Mouse (Mus musculus): ENCODE measurements around the gene Tbx19. TPM values are rescaled to one million over a fixed set of nuclear protein-coding genes. Genes with fewer than 3 reads are reported as not detected.

The Tbx19 gene
- polyA plus RNA-seq, 1 experiment = not detected

- TF ChIP-seq CTCF (IDR thresholded peaks at IDR 0.05; ENCODE audit: borderline replicate concordance, insufficient read depth, low read length) (no peak), POLR2A (IDR thresholded peaks at IDR 0.05; ENCODE audit: low read depth, low read length) (no peak)
- no peaks in the 10 kb centered on the region for H3K4me1 ChIP-seq (ENCODE audit: control insufficient read depth, insufficient read depth, low read length)
- no peak overlapping the region for H3K4me3 ChIP-seq (ENCODE audit: insufficient read depth, low read length)
- no peak overlapping the region for H3K27ac ChIP-seq (ENCODE audit: insufficient read depth, low read length)
Observed at GRCm38 (mm10) chr1:165121096-165121495, 39.5 kb downstream of the Tbx19 start.

DNA sequence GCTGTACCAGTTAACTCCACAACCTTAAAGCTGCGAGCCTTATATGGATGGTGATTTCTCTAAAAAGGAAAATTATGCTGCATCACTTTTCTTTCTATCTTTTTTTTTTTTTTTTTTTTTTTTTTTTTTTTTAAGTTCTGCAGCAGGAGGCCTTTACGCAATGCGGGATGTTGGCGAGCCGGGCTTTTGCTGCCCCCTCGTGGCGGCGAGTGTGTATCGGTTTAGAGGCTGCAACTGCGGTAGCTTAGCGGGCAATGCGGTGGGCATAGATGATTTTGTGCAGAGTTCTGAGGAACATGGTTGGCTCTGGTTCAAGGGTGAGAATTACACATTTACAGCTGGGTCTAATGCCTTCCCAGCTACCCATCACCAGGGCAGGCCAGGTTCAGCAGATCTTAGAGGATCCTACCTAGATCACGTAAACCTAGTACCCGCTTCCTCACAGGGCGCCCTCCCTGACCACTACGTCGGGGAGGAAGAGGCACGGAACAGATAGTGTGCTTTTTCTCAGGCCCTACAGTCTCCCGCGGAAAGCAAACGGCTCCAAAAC, 40.1 kb downstream of the Tbx19 start:
- no peak overlapping the region for H3K4me3 ChIP-seq (ENCODE audit: insufficient read depth, low read length)
- H3K27ac ChIP-seq (ENCODE audit: insufficient read depth, low read length) = no peak overlapping the region
- TF ChIP-seq POLR2A (IDR thresholded peaks at IDR 0.05; ENCODE audit: low read depth, low read length) = no peak
- peak; percentile 77 for TF ChIP-seq CTCF (IDR thresholded peaks at IDR 0.05; ENCODE audit: borderline replicate concordance, insufficient read depth, low read length)
- H3K4me1 ChIP-seq (ENCODE audit: control insufficient read depth, insufficient read depth, low read length) = no peaks in the 10 kb centered on the region

DNA sequence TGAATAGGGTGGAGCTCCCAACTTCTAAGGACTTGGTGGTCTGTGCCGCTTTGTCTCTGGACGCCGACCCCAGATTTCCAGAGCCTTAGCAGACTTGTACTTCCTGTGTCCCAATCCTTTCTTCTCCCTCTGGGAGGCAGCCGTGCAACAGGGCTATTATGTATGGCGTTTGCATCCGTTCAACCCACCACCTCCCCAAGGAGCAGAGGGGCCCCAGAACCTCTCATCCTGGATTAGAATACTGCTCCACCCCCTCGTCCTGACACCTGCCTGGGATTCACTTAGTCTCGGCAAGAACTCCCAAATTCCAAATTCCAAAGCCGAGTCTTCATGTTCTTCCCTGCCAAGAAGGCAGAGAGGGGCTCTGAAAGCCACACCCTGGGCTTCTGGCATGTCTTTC, 40.8 kb downstream of the Tbx19 start:
- Histone ChIP-seq H3K4me3 (ENCODE audit: insufficient read depth, low read length) (no peak overlapping the region), H3K27ac (ENCODE audit: insufficient read depth, low read length) (no peak overlapping the region), H3K4me1 (ENCODE audit: control insufficient read depth, insufficient read depth, low read length) (no peaks in the 10 kb centered on the region)
- TF ChIP-seq CTCF (IDR thresholded peaks at IDR 0.05; ENCODE audit: borderline replicate concordance, insufficient read depth, low read length) = no peak
- TF ChIP-seq POLR2A (IDR thresholded peaks at IDR 0.05; ENCODE audit: low read depth, low read length) = no peak

DNA sequence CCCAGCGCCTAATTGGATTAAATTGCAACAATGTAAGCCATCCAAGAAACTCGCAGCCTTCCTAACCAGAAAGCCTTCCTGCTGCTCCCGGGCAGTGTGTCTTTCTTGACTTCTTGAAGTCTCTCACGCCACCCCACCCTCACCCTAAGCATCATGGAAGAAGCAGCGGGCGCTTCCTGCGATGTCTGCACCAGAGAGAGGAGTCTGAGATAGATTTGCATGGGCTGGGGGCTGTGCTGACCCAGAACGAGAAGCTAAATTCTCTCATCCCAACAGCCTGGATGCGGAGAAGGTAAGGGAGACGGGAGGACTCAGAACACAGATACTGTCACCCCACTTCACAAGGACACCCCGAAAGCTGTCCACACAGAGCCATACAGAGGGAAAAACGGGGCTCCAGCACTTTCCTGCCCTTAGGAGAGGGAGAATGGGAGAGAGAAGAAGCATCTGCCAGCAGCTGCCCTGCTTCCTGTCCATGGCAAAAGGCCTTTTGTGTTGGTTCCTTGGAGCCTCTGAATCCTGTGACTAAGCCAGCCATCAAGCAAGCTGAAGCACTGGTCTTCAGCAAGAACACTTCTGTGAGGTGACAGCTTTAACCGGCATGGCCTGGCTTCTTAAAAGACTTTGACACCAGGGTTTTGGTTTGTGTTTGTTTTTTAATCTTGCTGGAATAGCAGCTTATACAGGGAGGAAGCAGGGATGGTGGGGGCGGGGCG, 41.4 kb downstream of the Tbx19 start:
- H3K4me1 ChIP-seq (ENCODE audit: control insufficient read depth, insufficient read depth, low read length) = no peaks in the 10 kb centered on the region
- H3K4me3 ChIP-seq (ENCODE audit: insufficient read depth, low read length) = no peak overlapping the region
- H3K27ac ChIP-seq (ENCODE audit: insufficient read depth, low read length) = no peak overlapping the region
- no peak for TF ChIP-seq CTCF (IDR thresholded peaks at IDR 0.05; ENCODE audit: borderline replicate concordance, insufficient read depth, low read length)
- TF ChIP-seq POLR2A (IDR thresholded peaks at IDR 0.05; ENCODE audit: low read depth, low read length) = no peak

GRCm38 (mm10) chr1:165114460-165115175, 46.0 kb downstream of the Tbx19 start:
- no peak overlapping the region for H3K4me3 ChIP-seq (ENCODE audit: insufficient read depth, low read length)
- H3K4me1 ChIP-seq (ENCODE audit: control insufficient read depth, insufficient read depth, low read length) = no peaks in the 10 kb centered on the region
- TF ChIP-seq POLR2A (IDR thresholded peaks at IDR 0.05; ENCODE audit: low read depth, low read length) (no peak), CTCF (IDR thresholded peaks at IDR 0.05; ENCODE audit: borderline replicate concordance, insufficient read depth, low read length) (no peak)
- no peak overlapping the region for H3K27ac ChIP-seq (ENCODE audit: insufficient read depth, low read length)

DNA sequence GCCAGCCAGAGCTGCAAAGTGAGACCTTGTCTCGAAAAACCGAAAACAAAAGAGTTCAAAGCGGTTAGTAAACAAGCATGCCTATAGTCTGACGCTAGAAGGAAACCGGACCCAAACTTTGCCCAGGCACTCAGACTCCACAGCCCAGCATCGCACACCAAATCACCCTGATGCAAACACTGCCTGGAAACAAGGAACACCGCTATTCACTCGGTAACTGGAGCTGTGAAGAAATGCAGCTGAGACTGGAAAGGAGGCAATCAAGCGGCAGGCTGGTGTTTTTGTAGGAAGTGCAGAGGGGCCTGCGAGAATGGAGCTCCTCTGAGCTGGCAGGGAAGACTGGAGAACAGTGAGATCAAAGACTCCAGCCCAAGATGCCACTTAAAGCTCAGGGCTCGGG, 46.9 kb downstream of the Tbx19 start:
- no peak overlapping the region for H3K27ac ChIP-seq (ENCODE audit: insufficient read depth, low read length)
- H3K4me3 ChIP-seq (ENCODE audit: insufficient read depth, low read length) = no peak overlapping the region
- TF ChIP-seq CTCF (IDR thresholded peaks at IDR 0.05; ENCODE audit: borderline replicate concordance, insufficient read depth, low read length) = no peak
- no peak for TF ChIP-seq POLR2A (IDR thresholded peaks at IDR 0.05; ENCODE audit: low read depth, low read length)

DNA sequence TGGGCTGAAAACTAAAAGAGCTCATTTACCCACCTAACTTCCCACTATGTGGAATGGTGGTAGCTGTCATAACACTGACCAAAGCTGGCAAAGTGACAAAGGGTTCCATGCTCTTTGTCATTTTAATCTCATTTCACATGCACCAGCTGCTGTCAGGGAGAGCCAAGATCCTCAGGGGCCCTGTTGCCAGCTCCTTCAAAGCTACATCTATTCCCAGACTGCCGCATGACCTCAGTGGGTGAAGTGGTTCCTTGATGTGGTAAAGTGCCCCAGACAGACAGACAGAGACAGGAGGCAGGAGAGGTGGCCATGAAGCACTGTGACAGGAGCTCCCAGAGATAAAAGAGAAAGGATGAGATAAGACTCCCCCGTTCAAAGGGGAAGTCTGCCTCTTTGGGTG, 49.9 kb downstream of the Tbx19 start:
- no peaks in the 10 kb centered on the region for H3K4me1 ChIP-seq (ENCODE audit: control insufficient read depth, insufficient read depth, low read length)
- H3K4me3 ChIP-seq (ENCODE audit: insufficient read depth, low read length) = no peak overlapping the region
- TF ChIP-seq CTCF (IDR thresholded peaks at IDR 0.05; ENCODE audit: borderline replicate concordance, insufficient read depth, low read length) (no peak), POLR2A (IDR thresholded peaks at IDR 0.05; ENCODE audit: low read depth, low read length) (no peak)
- H3K27ac ChIP-seq (ENCODE audit: insufficient read depth, low read length) = no peak overlapping the region

More for the DNA sequence above, 46.9 kb downstream of the Tbx19 start:
- no peaks in the 10 kb centered on the region for H3K4me1 ChIP-seq (ENCODE audit: control insufficient read depth, insufficient read depth, low read length)

DNA sequence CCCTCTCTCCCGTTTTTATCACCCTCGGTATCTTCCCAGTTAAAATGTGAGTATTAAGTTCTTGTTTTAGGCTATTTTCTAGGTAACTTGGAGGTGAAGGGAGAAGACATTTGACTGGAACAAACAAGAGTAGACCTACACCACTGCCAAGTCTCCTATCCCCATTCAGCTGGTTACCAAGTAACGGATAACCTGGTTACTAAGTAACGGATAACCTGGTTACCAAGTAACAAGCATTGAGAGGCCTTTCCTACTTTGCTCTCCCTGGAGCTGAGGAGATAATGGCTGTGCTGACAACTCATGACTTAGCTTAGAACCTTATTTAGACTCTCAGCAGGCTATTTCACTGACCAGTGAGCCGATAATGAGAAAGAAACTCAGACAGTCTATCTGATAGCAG, 51.4 kb downstream of the Tbx19 start:
- no peak for TF ChIP-seq CTCF (IDR thresholded peaks at IDR 0.05; ENCODE audit: borderline replicate concordance, insufficient read depth, low read length)
- TF ChIP-seq POLR2A (IDR thresholded peaks at IDR 0.05; ENCODE audit: low read depth, low read length) = no peak
- Histone ChIP-seq H3K4me1 (ENCODE audit: control insufficient read depth, insufficient read depth, low read length) (peaks cover 5% of the 10 kb centered on the region; the same call in 1 of the 2 replicates), H3K4me3 (ENCODE audit: insufficient read depth, low read length) (no peak overlapping the region), H3K27ac (ENCODE audit: insufficient read depth, low read length) (no peak overlapping the region)

- H3K4me1 ChIP-seq (ENCODE audit: control insufficient read depth, insufficient read depth, low read length) = peaks cover 5% of the 10 kb centered on the region; the same call in 1 of the 2 replicates
- H3K4me3 ChIP-seq (ENCODE audit: insufficient read depth, low read length) = no peak overlapping the region
- H3K27ac ChIP-seq (ENCODE audit: insufficient read depth, low read length) = no peak overlapping the region
- TF ChIP-seq POLR2A (IDR thresholded peaks at IDR 0.05; ENCODE audit: low read depth, low read length) (no peak), CTCF (IDR thresholded peaks at IDR 0.05; ENCODE audit: borderline replicate concordance, insufficient read depth, low read length) (no peak)
Observed at GRCm38 (mm10) chr1:165108477-165108876, 52.1 kb downstream of the Tbx19 start.

- Histone ChIP-seq H3K4me1 (ENCODE audit: control insufficient read depth, insufficient read depth, low read length) (peaks cover 5% of the 10 kb centered on the region; the same call in 1 of the 2 replicates), H3K4me3 (ENCODE audit: insufficient read depth, low read length) (no peak overlapping the region), H3K27ac (ENCODE audit: insufficient read depth, low read length) (no peak overlapping the region)
- TF ChIP-seq POLR2A (IDR thresholded peaks at IDR 0.05; ENCODE audit: low read depth, low read length) (no peak), CTCF (IDR thresholded peaks at IDR 0.05; ENCODE audit: borderline replicate concordance, insufficient read depth, low read length) (no peak)
Observed at GRCm38 (mm10) chr1:165106011-165106385, 54.6 kb downstream of the Tbx19 start.
